Mouse (Mus musculus): Measurements from ENCODE around the gene Trappc6a.

Trappc6a gene

GRCm38 (mm10) chr7:19561431-19561764, 53.2 kb downstream of the Trappc6a start:
- DNase-seq (ENCODE audit: low spot score) = no peak

DNA sequence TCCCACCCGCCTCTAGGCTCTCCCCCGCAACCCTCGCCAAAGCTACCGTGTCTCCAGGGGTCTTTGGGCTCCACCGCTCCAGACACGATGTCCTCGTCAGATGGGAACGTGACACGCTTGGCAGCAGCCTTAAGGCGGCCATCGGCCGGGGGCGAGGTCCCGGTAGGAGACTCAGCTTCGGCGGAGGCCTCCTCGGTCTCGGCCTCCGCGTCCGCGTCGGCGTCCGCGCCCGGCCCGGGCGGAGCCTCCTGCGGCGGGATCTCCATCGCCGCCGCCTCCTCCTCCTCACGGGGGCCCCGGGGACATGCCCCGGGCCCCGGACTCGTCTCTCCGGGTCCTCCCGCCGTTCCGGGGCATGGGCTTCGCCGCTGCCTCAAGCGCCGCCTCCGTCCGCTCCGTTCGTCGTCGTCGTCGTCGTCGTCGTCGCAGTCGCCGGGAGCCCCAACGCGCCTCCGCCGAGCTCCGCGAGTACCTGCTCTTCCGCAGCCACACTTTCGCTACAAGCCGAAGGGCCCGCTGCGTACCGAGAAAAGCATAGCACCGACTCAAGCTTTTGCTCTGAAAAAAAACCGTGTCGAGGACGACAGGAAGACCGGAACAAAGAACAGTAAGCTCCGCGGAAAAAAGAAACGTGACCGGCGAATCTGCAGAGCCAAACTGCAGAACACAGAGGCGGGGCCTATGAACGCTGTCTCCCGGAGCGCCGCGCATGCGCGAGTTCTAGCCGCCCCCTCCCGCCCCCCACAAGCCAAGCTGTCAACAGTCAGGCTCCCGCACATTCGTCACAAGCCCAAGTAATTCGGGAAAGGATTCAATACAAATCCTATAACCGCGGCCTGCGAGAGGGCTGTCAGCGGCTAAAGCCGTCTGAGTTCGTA, 53.8 kb downstream of the Trappc6a start:
- peak; percentile 67 for DNase-seq (ENCODE audit: low spot score)

DNA sequence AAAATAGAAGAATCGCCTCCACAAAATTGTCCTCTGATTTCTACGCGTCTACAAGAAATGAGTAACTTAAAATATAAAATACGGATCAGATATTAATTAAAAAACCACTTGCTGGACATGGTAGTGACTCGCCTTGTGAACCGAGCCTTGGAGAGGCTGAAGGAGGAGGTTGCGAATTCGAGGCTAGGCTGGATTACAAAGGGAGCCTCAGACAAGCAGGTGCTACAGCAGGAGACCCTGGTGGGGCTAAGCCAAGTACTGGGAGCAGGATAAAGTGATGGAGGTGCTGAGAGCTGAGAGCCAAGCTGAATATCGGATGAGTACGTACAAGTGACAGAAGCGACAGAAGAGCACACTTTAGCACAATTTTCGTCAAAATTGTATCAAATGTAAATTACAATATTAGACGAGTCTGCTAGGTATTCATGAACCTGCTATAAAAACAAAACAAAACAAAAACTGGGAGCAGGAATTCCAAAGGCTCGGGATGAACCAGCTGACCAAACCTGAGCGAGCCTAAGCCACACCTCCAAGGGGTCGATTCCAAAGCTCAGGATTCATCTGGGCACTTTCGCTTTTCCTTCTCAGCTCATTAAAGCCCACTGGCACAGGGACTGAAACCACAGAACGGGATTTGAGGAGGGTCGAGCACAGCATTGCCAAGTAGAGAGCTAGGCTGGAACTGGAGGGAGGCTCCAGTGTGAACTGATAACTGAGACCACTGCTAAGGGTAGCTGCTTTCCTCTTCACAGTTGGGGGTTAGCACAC, 54.6 kb downstream of the Trappc6a start, which contains the start of gene Ppp1r37:
Gene Ppp1r37 (minus strand): TSS at position 434 of the 768 bp plus-strand sequence.
- DNase-seq (ENCODE audit: low spot score) = no peak

- DNase-seq (ENCODE audit: low spot score) = no peak
Observed at GRCm38 (mm10) chr7:19563884-19564283, 55.7 kb downstream of the Trappc6a start.

DNA sequence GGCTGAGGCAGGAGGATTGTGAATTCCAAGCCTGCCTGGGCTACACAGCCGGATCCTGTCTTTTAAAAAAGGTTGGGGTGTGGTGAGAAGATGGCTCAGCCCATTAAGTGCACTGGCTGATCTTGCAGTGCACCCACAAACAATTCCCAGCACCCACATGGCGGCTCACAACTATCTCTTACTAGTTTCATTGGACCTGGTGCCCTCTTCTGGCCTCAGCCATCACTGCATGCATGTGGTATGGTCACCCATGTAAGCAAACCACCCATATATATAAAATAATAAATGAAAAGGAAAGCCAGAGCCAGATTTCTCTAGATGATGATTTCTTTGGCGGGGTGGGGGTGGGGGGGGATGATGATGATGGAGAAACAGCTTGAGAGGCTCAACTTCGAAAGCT, 56.3 kb downstream of the Trappc6a start:
- DNase-seq (ENCODE audit: low spot score) = no peak
